9 mouse cellular contexts compared by ENCODE assay signal in the genomic region with DNA sequence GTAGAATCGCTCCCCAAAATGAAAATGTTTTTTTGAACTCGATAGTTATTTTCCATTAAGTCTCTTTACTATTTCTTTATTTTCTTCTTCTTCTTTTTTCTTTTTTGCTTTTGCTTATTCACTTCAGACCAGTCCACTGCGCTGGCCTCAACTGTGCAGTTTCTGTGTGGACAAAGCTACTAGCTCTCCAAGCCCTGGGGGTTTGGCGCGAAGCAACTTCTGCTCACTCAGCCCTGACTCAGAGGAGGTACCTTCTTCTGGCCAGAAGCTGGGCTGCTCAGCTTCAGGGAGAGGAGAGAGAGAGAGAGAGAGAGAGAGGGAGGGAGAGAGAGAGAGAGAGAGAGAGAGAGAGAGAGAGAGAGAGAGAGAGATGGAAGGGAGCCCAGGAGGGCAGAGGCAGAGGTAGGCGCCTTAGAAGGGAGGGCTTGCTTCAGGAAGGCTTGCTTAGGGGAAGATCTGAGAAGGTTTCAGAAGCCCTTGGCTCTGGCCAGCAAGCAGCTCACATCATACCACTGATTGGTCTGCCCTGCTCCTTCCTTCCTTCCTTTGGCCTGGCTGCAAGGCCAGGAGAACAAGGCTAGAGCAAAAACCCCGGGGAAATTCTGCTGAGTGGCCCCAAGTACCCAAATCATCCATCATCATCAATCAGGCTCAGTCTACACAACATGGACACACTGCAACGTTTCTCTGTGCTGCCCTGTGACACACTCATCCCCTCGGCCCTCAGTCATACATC.
DNase-seq lines count a peak whose midpoint lies in the region; ATAC-seq lines count a peak whose summit lies in the region.
"Had no signal": no experiment of that assay in that cellular context is flagged by ENCODE, and none has a peak within 500 bp of the region (broad histone marks: within the 10 kb centered on the region; RNA-seq: fewer than 3 reads in every experiment).

No protein-coding gene starts in this region.

- H3K4me3 ChIP-seq in limb, embryonic 10.5 days, result no peak overlapping the region

- WGBS in limb, embryonic 10.5 days, result 55% methylated on average over 9 of the region's 9 CpGs

- H3K36me3 ChIP-seq in limb, embryonic 10.5 days, result no peaks in the 10 kb centered on the region

- peak; percentile 50 to 61 for DNase-seq in cerebellum, postnatal 10 days
- DNase-seq in cerebellum, adult 11-12 months, result no peak
- peak; percentile 16 for DNase-seq in urinary bladder, postnatal 14 days (ENCODE audit: low spot score)
- DNase-seq in urinary bladder, postnatal 10 days (ENCODE audit: low spot score), result no peak
- DNase-seq in limb, embryonic 10.5 days (ENCODE audit: low spot score), result no peak
- DNase-seq in ovary, postnatal 10 days (ENCODE audit: low spot score), result no peak
- DNase-seq in cerebellum, adult 11 months, result no peak

- no peaks in the 10 kb centered on the region for H3K9me3 ChIP-seq in limb, embryonic 10.5 days (replicated peaks)

- peak overlapping the region; percentile 79 for H3K27ac ChIP-seq in limb, embryonic 10.5 days

- no peak for ATAC-seq in monocyte, adult 5-6 weeks (replicated peaks; ENCODE audit: insufficient number of reproducible peaks, low FRiP score, low TSS enrichment, poor library complexity, severe bottlenecking)

- peaks cover 35% of the 10 kb centered on the region for H3K4me1 ChIP-seq in limb, embryonic 10.5 days
- H3K4me1 ChIP-seq: megakaryocyte, embryonic 14.5 days had no signal

- peaks cover 20% of the 10 kb centered on the region; the same call in 1 of the 2 replicates for H3K27me3 ChIP-seq in limb, embryonic 10.5 days (ENCODE audit: low read depth, poor library complexity, severe bottlenecking)
- H3K27me3 ChIP-seq: megakaryocyte, embryonic 14.5 days had no signal

Comparison
In these comparisons a context has a peak if more than half of its experiments do, and no peak if none do; other contexts are left out.
1. DNase-seq: peak in cerebellum, postnatal 10 days (2 of 2) and urinary bladder, postnatal 14 days (single experiment); none in cerebellum, adult 11-12 months (single experiment), urinary bladder, postnatal 10 days (single experiment), limb, embryonic 10.5 days (single experiment), ovary, postnatal 10 days (single experiment) and cerebellum, adult 11 months (single experiment).